Mouse (Mus musculus) G1E (cell line): Measurements from ENCODE around the gene Rgs3. TPM values are rescaled to one million over a fixed set of nuclear protein-coding genes. Genes with fewer than 3 reads are reported as not detected.
"Not testable (repeated sequence)": the region's sequence is repeated elsewhere in the genome, so short reads cannot be mapped to it uniquely, and the experiment has no call there.

Experiments used
- ATAC-seq: 2 replicates; pipeline ENCODE4 v1.8.0; 2016; ENCODE audit warnings: mild to moderate bottlenecking; ENCODE audit not compliant: insufficient number of reproducible peaks, poor library complexity, low FRiP score, severe bottlenecking; ENCODE audit errors: extremely low read depth
- DNase-seq: peaks from one replicate; pipeline ENCODE4 v3.0.0; 2012; ENCODE audit warnings: low spot score
- H3K27me3 ChIP-seq: 2 replicates; pipeline ENCODE4 v1.6.1; 2012; ENCODE audit warnings: mild to moderate bottlenecking, low read length, inconsistent platforms; ENCODE audit not compliant: insufficient read depth
- H3K36me3 ChIP-seq: replicated peaks from 2 replicates; pipeline ENCODE3; 2012; ENCODE audit warnings: mild to moderate bottlenecking, inconsistent platforms
- H3K4me1 ChIP-seq: 2 replicates; pipeline ENCODE4 v1.6.1; 2012; ENCODE audit warnings: low read depth, low read length, inconsistent platforms, mixed read lengths; ENCODE audit not compliant: insufficient read depth
- H3K4me3 ChIP-seq: 2 replicates; pipeline ENCODE4 v1.5.1; 2012; ENCODE audit warnings: low read depth, mild to moderate bottlenecking, inconsistent platforms, low read length, moderate library complexity, mixed read lengths
- H3K9me3 ChIP-seq: replicated peaks from 2 replicates; pipeline ENCODE4 v1.6.1; 2012; ENCODE audit warnings: inconsistent platforms
- CTCF ChIP-seq: IDR thresholded peaks from 2 replicates; pipeline ENCODE4 v1.5.1; 2012; ENCODE audit warnings: low read depth, low read length, inconsistent platforms, mixed read lengths
- GATA1 ChIP-seq: IDR thresholded peaks from 2 replicates; pipeline ENCODE4 v1.6.1; 2012; ENCODE audit warnings: borderline replicate concordance, low read length, inconsistent platforms, mixed read lengths
- GATA2 ChIP-seq: IDR thresholded peaks from 2 replicates; pipeline ENCODE4 v1.6.1; 2012; ENCODE audit warnings: low read depth, low read length, inconsistent platforms, borderline replicate concordance
- POLR2AphosphoS5 ChIP-seq: IDR thresholded peaks from 2 replicates; pipeline ENCODE4 v1.6.1; 2012; ENCODE audit warnings: low read depth, low read length, inconsistent platforms; ENCODE audit not compliant: insufficient replicate concordance
- TAL1 ChIP-seq: conservative IDR thresholded peaks from 2 replicates; pipeline ENCODE4 v1.6.1; 2012; ENCODE audit warnings: low read depth, low read length, inconsistent platforms, mixed read lengths
- polyA plus RNA-seq: library from polyadenylated mRNA; stranded (reverse); fragments of >175 nt; gene quantifications from 2 replicates; pipeline ENCODE4 v1.2.3, GENCODE M21; 2012
- total RNA-seq, 2 experiments: library from RNA; stranded (forward) in 1 of 2; stranded (reverse) in 1 of 2; fragments of 200-1000 nt in 1 of 2; fragments of >200 nt in 1 of 2; fragmentation: Nextera tagmentation in 1 of 2; gene quantifications; 2 replicates each; pipeline ENCODE4 v1.2.3; 2014 to 2017

Rgs3 gene
- total and polyA plus RNA-seq, 3 experiments, result 0.16 TPM; not detected in 2

DNA sequence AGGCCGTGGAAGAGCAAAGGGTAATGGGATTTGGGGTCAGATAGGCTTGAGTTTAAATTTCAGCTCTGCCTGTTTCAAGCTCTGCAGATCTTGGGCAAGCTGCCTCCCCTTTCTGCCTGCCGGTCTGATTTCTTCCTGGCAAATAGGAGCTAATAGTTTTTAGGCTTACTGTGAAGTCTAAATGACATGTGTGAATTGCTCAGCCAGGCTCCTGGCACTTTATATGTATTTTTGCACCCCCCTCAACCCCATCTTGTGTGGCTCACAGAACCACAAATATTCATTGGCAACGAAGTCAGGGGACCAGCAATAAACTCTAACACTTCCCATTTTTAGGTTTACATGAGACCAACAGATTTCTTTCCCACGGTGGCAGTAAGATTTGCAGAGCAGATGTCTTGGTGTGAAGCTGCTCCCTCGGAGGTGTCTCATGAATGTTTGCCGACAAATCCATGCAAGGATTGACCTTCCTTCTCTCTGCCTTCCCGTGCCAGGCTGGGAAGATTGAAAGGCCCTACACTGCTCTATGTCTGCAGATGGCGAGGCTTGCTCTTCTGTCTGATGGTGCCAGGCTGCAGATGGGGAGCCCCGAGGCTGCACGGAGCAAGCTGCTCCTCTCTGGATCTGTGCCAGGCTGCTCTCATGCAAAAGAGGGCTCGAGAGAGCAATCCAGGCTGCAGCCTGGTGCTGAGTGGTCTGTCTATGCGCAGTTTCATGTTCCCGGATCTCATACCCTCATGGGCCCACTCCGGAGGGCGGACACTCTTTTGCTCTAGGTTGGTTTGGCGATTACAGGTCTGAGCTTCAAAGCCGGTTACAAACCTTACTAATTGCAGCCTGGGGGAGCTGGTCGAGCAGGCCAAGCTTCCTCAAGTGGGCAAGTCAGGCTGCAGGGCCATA, 23.0 kb downstream of the Rgs3 start:
- peaks cover 7% of the 10 kb centered on the region for H3K9me3 ChIP-seq
- DNase-seq (no peak), ATAC-seq (no peak)
- H3K4me3 ChIP-seq, result no peak overlapping the region
- H3K36me3 ChIP-seq, result no peaks in the 10 kb centered on the region
- no peaks in the 10 kb centered on the region for H3K4me1 ChIP-seq
- H3K27me3 ChIP-seq, result no peaks in the 10 kb centered on the region
- TF ChIP-seq CTCF (no peak), GATA1 (no peak), GATA2 (no peak), TAL1 (no peak), POLR2AphosphoS5 (no peak)

DNA sequence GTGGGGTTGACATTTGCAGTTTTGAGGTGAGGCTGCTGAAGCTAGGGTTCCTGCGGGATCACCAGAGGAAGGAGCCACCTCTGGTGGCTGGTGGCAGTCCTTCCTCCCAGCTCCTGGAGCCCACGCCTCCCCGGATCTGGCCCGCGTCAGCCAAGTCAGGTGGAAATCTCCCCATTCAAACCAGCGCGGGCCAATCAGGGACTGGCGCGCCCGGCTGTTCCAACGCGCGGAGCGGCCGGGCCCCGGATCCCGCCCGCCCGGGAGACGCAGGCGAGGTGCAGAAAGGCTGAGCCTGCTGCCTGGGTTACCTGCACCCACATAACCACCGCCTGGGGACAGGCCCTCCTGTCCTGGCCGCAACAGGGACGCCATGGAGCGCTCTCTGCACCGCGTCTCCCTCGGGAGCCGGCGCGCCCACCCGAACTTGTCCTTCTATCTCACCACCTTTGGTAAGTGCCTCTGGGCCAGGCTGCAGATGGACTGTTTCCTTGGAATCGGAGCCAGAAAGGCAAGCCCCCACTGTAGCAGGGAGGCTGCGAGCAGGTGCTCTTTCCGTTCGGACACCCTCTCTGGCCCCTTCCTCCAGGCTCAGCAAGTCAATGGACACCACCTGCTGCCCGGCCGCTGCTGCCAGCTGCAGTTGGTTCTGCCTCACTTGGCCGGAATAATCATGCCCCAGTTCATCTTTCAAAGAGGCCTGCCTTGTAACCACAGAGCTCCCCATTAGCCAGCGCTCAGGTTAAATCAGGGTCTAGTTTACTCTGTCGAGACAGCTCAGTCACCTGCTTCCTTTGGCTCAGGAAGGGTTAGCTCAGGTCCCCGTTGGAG, 23.8 kb downstream of the Rgs3 start:
- ATAC-seq (no peak), DNase-seq (no peak)
- Histone ChIP-seq H3K27me3 (no peaks in the 10 kb centered on the region), H3K4me1 (no peaks in the 10 kb centered on the region), H3K9me3 (peaks cover 7% of the 10 kb centered on the region), H3K36me3 (no peaks in the 10 kb centered on the region), H3K4me3 (no peak overlapping the region)
- TF ChIP-seq POLR2AphosphoS5, result no peak
- TF ChIP-seq GATA1, result no peak
- TF ChIP-seq GATA2, result no peak
- no peak for TF ChIP-seq TAL1
- TF ChIP-seq CTCF, result no peak

DNA sequence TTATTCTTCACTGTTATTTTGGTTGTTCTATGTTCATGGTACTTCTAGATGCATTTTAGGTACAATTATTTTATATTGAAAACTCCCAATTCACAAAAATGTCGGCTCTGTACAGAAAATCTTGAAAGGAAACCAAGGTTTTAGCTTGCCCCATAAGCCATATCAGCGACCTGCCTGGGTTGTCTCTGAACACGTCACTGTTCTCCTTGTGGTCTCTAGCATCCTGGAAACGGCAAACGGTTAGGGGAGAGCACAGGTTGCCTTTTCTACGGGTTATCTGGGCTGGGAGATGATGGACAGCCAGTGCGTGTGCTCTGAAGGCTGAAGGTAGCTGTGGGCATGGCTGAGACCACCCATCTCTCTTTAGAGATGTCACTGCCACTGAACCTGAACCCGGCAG, 27.4 kb downstream of the Rgs3 start:
- DNase-seq (no peak), ATAC-seq (no peak)
- peaks cover 7% of the 10 kb centered on the region for H3K9me3 ChIP-seq
- H3K27me3 ChIP-seq, result no peaks in the 10 kb centered on the region
- TF ChIP-seq CTCF (no peak), POLR2AphosphoS5 (no peak), GATA2 (no peak), TAL1 (no peak), GATA1 (no peak)
- no peak overlapping the region for H3K4me3 ChIP-seq
- no peaks in the 10 kb centered on the region for H3K36me3 ChIP-seq
- H3K4me1 ChIP-seq, result no peaks in the 10 kb centered on the region

DNA sequence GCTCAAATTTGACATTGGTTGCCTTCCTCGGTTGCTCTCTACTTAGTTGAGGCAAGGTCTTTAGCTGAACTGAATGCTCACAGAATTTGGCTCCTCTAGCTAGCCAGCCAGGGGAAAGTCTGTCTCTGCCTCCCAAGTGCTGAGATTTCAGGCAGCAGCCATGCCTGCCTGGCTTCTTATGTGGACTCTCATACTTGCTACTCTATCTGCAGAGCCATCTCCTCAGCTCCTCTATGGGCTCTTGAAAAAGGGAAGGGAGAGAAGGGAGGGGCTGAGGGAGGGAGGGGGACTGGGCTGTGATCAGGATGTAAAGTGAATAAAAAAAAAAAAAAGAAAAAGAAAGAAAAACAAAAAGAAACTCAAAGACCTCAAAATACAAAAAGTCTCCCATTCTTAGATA, 31.2 kb downstream of the Rgs3 start:
- DNase-seq (no peak), ATAC-seq (no peak)
- Histone ChIP-seq H3K4me3 (no peak overlapping the region), H3K4me1 (no peaks in the 10 kb centered on the region), H3K36me3 (no peaks in the 10 kb centered on the region), H3K9me3 (peaks cover 7% of the 10 kb centered on the region; the same call in 1 of the 2 replicates), H3K27me3 (no peaks in the 10 kb centered on the region)
- TF ChIP-seq GATA2 (no peak), POLR2AphosphoS5 (no peak), TAL1 (no peak), CTCF (no peak), GATA1 (no peak)

DNA sequence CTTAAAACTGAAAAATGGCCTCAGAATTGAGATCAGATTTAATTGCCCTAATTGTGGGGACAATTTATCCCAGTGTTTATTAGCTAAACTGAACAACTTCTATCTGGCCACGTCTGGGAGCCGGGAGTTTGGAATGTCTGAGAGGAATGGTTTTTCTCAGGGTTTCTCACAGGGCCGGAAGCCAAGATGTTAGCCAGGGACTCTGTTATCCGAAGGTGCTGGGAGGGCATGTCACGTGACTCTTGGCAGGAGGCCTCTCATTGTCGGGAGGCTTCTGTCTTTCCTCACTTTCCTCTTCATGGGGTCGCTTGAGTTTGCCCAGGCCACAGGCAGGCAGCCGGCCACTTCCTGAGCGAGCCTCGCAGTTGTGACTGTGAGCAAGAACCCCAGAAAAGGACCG, 31.7 kb downstream of the Rgs3 start:
- no peak for DNase-seq
- H3K4me3 ChIP-seq, result no peak overlapping the region
- H3K4me1 ChIP-seq, result no peaks in the 10 kb centered on the region
- no peaks in the 10 kb centered on the region for H3K36me3 ChIP-seq
- TF ChIP-seq GATA2 (no peak), POLR2AphosphoS5 (no peak), TAL1 (no peak), GATA1 (no peak), CTCF (no peak)
- peaks cover 7% of the 10 kb centered on the region; the same call in 1 of the 2 replicates for H3K9me3 ChIP-seq
- no peaks in the 10 kb centered on the region for H3K27me3 ChIP-seq
- no peak for ATAC-seq

DNA sequence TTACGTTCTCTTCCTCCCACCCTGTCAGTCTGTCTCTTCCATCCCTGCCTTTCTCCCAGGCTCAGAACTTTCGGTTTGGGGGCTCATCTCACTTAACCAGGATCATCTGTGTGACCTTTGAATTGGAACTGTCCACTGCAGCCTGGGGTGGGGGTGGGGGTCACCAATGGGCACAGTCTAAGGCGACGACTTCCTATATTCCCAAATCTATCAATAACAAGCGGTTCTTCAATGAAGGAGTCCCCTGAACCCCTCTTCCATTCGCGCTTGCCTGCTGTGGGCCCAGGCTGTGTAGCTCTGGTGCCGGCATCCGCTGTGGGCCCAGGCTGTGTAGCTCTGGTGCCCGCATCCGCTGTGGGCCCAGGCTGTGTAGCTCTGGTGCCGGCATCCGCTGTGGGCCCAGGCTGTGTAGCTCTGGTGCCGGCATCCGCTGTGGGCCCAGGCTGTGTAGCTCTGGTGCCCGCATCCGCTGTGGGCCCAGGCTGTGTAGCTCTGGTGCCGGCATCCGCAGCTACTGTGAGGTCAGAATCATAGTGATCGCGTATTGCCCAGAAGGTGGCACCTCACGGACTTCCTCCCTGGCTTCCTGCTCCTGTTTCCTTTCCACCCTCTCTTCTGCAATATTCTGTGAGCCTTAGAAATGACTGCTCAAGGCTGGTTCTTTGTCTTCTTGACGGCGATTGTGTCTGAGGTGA, 34.0 kb downstream of the Rgs3 start:
- H3K4me3 ChIP-seq, DNase-seq, H3K4me1 ChIP-seq, H3K36me3 ChIP-seq, H3K27me3 ChIP-seq, ATAC-seq: not testable (repeated sequence)
- peaks cover 10% of the 10 kb centered on the region for H3K9me3 ChIP-seq
